Mouse (Mus musculus): Measurements from ENCODE around the gene Tbx3.

Tbx3 gene

GRCm38 (mm10) chr5:119662731-119663130 lies 7.7 kb upstream of the Tbx3 start:
- no peak for DNase-seq

- DNase-seq = no peak
Observed at GRCm38 (mm10) chr5:119663241-119663640, 7.2 kb upstream of the Tbx3 start.

- DNase-seq = no peak
Observed at GRCm38 (mm10) chr5:119663747-119664146, 6.7 kb upstream of the Tbx3 start.

GRCm38 (mm10) chr5:119665739-119666138 lies 4.7 kb upstream of the Tbx3 start:
- no peak for DNase-seq

GRCm38 (mm10) chr5:119667356-119667940 lies 3.0 kb upstream of the Tbx3 start:
- DNase-seq = no peak

GRCm38 (mm10) chr5:119668191-119668912 lies 2.1 kb upstream of the Tbx3 start:
- DNase-seq = no peak

- no peak for DNase-seq
Observed at GRCm38 (mm10) chr5:119668913-119669411, 1.5 kb upstream of the Tbx3 start.

GRCm38 (mm10) chr5:119669741-119670565 lies 516 bp upstream of the Tbx3 start:
- DNase-seq = no peak

GRCm38 (mm10) chr5:119671124-119671801 lies 794 bp downstream of the Tbx3 start:
- no peak for DNase-seq

GRCm38 (mm10) chr5:119671965-119672347 lies 1.5 kb downstream of the Tbx3 start:
- DNase-seq = no peak

GRCm38 (mm10) chr5:119672348-119672983 lies 2.0 kb downstream of the Tbx3 start:
- no peak for DNase-seq

- no peak for DNase-seq
Observed at GRCm38 (mm10) chr5:119672984-119673600, 2.6 kb downstream of the Tbx3 start.

- no peak for DNase-seq
Observed at GRCm38 (mm10) chr5:119673716-119674605, 3.5 kb downstream of the Tbx3 start.

- DNase-seq = no peak
Observed at GRCm38 (mm10) chr5:119674606-119675330, 4.3 kb downstream of the Tbx3 start.

GRCm38 (mm10) chr5:119676245-119676644 lies 5.8 kb downstream of the Tbx3 start:
- no peak for DNase-seq

- DNase-seq = no peak
Observed at GRCm38 (mm10) chr5:119678516-119678915, 8.0 kb downstream of the Tbx3 start.

- DNase-seq = no peak
Observed at GRCm38 (mm10) chr5:119679084-119679483, 8.6 kb downstream of the Tbx3 start.

- no peak for DNase-seq
Observed at GRCm38 (mm10) chr5:119679614-119680328, 9.3 kb downstream of the Tbx3 start.

- no peak for DNase-seq
Observed at GRCm38 (mm10) chr5:119680329-119681010, 10.0 kb downstream of the Tbx3 start.

Data from cerebellum, postnatal 14 days (tissue).